19 mouse cellular contexts compared by ENCODE assay signal in the genomic region with DNA sequence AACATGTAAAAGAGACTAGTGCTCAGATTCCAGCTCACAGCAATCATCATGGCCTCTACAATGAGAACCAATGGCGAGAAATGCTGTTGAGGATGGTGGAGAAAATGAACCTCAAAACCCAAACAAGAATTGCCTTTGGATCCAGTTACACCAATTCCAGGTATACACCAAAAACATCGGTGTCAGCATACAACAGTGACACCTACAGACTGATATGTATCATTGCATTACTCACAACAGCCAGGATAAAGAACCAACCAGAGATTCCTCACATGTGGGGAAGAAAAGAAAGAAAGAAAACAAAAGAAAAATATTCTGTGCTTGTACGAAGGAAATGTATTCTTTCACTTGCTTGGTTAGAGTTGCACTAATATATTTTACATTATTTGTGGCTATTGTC. TPM values are rescaled to one million over a fixed set of nuclear protein-coding genes. Genes with fewer than 3 reads are reported as not detected.
A peak's percentile ranks its signal among the peaks of the same experiment; 100 is the strongest.
DNase-seq lines count a peak whose midpoint lies in the region; ATAC-seq and TF ChIP-seq lines count a peak whose summit lies in the region.
"Had no signal": no experiment of that assay in that cellular context is flagged by ENCODE, and none has a peak within 500 bp of the region (broad histone marks: within the 10 kb centered on the region; RNA-seq: fewer than 3 reads in every experiment).

No protein-coding gene starts in this region.

- 17% methylated on average over 3 of the region's 3 CpGs for WGBS in heart, adult 2 months
- 19% methylated on average over 3 of the region's 3 CpGs for WGBS in heart, embryonic 10.5 days
- 19% methylated on average over 3 of the region's 3 CpGs for WGBS in lung, embryonic 14.5 days
- WGBS in stomach, postnatal 0 days = 18% methylated on average over 3 of the region's 3 CpGs

- H3K4me2 ChIP-seq in lung, embryonic 14.5 days = no peak overlapping the region
- H3K4me2 ChIP-seq in stomach, postnatal 0 days (replicated peaks; ENCODE audit: low read depth) = no peak overlapping the region
- H3K4me2 ChIP-seq: heart, embryonic 15.5 days had no signal

- no peak overlapping the region for H3K4me3 ChIP-seq in heart, adult 2 months
- H3K4me3 ChIP-seq in heart, embryonic 10.5 days = no peak overlapping the region
- H3K4me3 ChIP-seq in lung, embryonic 14.5 days (ENCODE audit: low read depth, low read length) = no peak overlapping the region
- no peak overlapping the region for H3K4me3 ChIP-seq in stomach, postnatal 0 days (ENCODE audit: low read depth, low read length)
- H3K4me3 ChIP-seq: forebrain, embryonic 10.5 days; heart, embryonic 15.5 days; midbrain, embryonic 10.5 days had no signal

- DNase-seq in heart, adult 2 months = no peak
- DNase-seq in heart, embryonic 10.5 days (ENCODE audit: low spot score) = no peak
- DNase-seq in lung, embryonic 14.5 days = peak; percentile 18
- DNase-seq in lung, postnatal 4 days = no peak
- peak; percentile 27 for DNase-seq in adipocyte (ENCODE audit: low spot score)
- DNase-seq in stomach, postnatal 0 days (ENCODE audit: low spot score) = no peak
- DNase-seq in right cerebral cortex, postnatal 14 days = no peak
- DNase-seq: cerebellum, postnatal 36 days; gastrocnemius, postnatal 14 days; right cerebral cortex, adult 18-20 months had no signal

- no peak overlapping the region for H3K27ac ChIP-seq in heart, adult 2 months
- no peak overlapping the region for H3K27ac ChIP-seq in heart, embryonic 10.5 days
- no peak overlapping the region for H3K27ac ChIP-seq in lung, embryonic 14.5 days (ENCODE audit: low read depth)
- H3K27ac ChIP-seq in stomach, postnatal 0 days (replicated peaks) = no peak overlapping the region
- H3K27ac ChIP-seq: forebrain, embryonic 10.5 days; heart, embryonic 15.5 days; midbrain, embryonic 10.5 days had no signal

- no peak for TF ChIP-seq EP300 in heart, adult 2 months (IDR thresholded peaks at IDR 0.05; ENCODE audit: insufficient read depth, low read depth, low read length)
- TF ChIP-seq EP300 in stomach, postnatal 0 days (optimal IDR thresholded peaks at IDR 0.05) = no peak

- no peaks in the 10 kb centered on the region for H3K27me3 ChIP-seq in heart, adult 2 months (ENCODE audit: control insufficient read depth, insufficient read depth, low read length)
- no peaks in the 10 kb centered on the region for H3K27me3 ChIP-seq in heart, embryonic 10.5 days (ENCODE audit: insufficient read depth, poor library complexity, severe bottlenecking)
- H3K27me3 ChIP-seq in lung, embryonic 14.5 days (ENCODE audit: insufficient read depth, low read length) = no peaks in the 10 kb centered on the region
- no peaks in the 10 kb centered on the region for H3K27me3 ChIP-seq in stomach, postnatal 0 days (ENCODE audit: control insufficient read depth, insufficient read depth, low read length)
- H3K27me3 ChIP-seq: heart, embryonic 15.5 days had no signal

- no peaks in the 10 kb centered on the region for H3K9me3 ChIP-seq in heart, embryonic 10.5 days
- H3K9me3 ChIP-seq in lung, embryonic 14.5 days (ENCODE audit: low read depth, low read length) = no peaks in the 10 kb centered on the region
- no peaks in the 10 kb centered on the region for H3K9me3 ChIP-seq in stomach, postnatal 0 days (ENCODE audit: control insufficient read depth, low read length)
- H3K9me3 ChIP-seq: forebrain, embryonic 10.5 days; heart, embryonic 15.5 days; midbrain, embryonic 10.5 days had no signal

- H3K36me3 ChIP-seq in heart, adult 2 months (ENCODE audit: control insufficient read depth, insufficient read depth, low read length) = no peaks in the 10 kb centered on the region
- no peaks in the 10 kb centered on the region for H3K36me3 ChIP-seq in heart, embryonic 10.5 days
- H3K36me3 ChIP-seq in lung, embryonic 14.5 days (ENCODE audit: insufficient read depth) = no peaks in the 10 kb centered on the region
- H3K36me3 ChIP-seq in stomach, postnatal 0 days (ENCODE audit: control insufficient read depth, insufficient read depth, low read length) = no peaks in the 10 kb centered on the region
- H3K36me3 ChIP-seq: forebrain, embryonic 10.5 days; heart, embryonic 15.5 days; midbrain, embryonic 10.5 days had no signal

- ATAC-seq in lung, embryonic 14.5 days (ENCODE audit: insufficient read depth) = no peak
- no peak for ATAC-seq in stomach, postnatal 0 days (ENCODE audit: low FRiP score, low TSS enrichment)
- no peak for ATAC-seq in megakaryocyte progenitor cell, adult 5-6 weeks (replicated peaks; ENCODE audit: poor library complexity)

- H3K9ac ChIP-seq in heart, adult 2 months (ENCODE audit: low read depth, low read length) = no peak overlapping the region
- H3K9ac ChIP-seq in lung, embryonic 14.5 days = no peak overlapping the region
- H3K9ac ChIP-seq in stomach, postnatal 0 days (ENCODE audit: low read length) = no peak overlapping the region
- H3K9ac ChIP-seq: heart, embryonic 15.5 days had no signal

- no peaks in the 10 kb centered on the region for H3K4me1 ChIP-seq in heart, adult 2 months (ENCODE audit: control insufficient read depth, insufficient read depth, low read length)
- no peaks in the 10 kb centered on the region for H3K4me1 ChIP-seq in heart, embryonic 10.5 days
- H3K4me1 ChIP-seq in lung, embryonic 14.5 days (ENCODE audit: insufficient read depth) = no peaks in the 10 kb centered on the region
- no peaks in the 10 kb centered on the region for H3K4me1 ChIP-seq in stomach, postnatal 0 days (replicated peaks; ENCODE audit: control insufficient read depth, insufficient read depth)
- H3K4me1 ChIP-seq: forebrain, embryonic 10.5 days; heart, embryonic 15.5 days; midbrain, embryonic 10.5 days had no signal

- TF ChIP-seq CTCF in heart, adult 2 months (IDR thresholded peaks at IDR 0.05) = peak; percentile 53
- peak; percentile 54 for TF ChIP-seq CTCF in lung, embryonic 14.5 days (IDR thresholded peaks at IDR 0.05; ENCODE audit: low read depth)
- TF ChIP-seq CTCF in stomach, postnatal 0 days (IDR thresholded peaks at IDR 0.05; ENCODE audit: low read depth) = peak; percentile 73

- TF ChIP-seq POLR2A in heart, adult 2 months (IDR thresholded peaks at IDR 0.05; ENCODE audit: insufficient read depth, low read depth, low read length) = no peak

- intact Hi-C loops in heart, adult 2 months (cut with DNase I) = no loop called here

- no peaks in the 10 kb centered on the region for H3K79me2 ChIP-seq in heart, adult 2 months (replicated peaks; ENCODE audit: control insufficient read depth, insufficient read depth, low read length)

RNA-seq across cellular contexts. Expression of gene Lce1h, which starts 6.7 kb away (rescaled TPM):
- not detected for total RNA-seq in heart, adult 2 months (2021)
- polyA plus RNA-seq in heart, adult 2 months (2012; rRNA removed) = not detected in 2 replicates
- polyA plus RNA-seq in heart, embryonic 10.5 days (2016; fragmentation: Nextera tagmentation; extraction: Ambion mirVana) = not detected in 2 replicates
- polyA plus RNA-seq in lung, embryonic 14.5 days (2014; fragmentation: Nextera tagmentation; extraction: Ambion mirVana) = not detected in 2 replicates
- 249 and 251 TPM in 2 replicates for polyA plus RNA-seq in stomach, postnatal 0 days (2015; fragmentation: Nextera tagmentation; extraction: Ambion mirVana)
- total RNA-seq in megakaryocyte progenitor cell, adult 5-6 weeks (2015) = not detected in 2 replicates
- total RNA-seq in megakaryocyte progenitor cell, adult 5-6 weeks (2017) = not detected in 2 replicates
- total RNA-seq: gastrocnemius, postnatal 14 days; left cerebral cortex, postnatal 25 days had no signal
- polyA plus RNA-seq: forebrain, embryonic 10.5 days; heart, embryonic 15.5 days; large intestine, adult 2 months; liver, embryonic 16.5 days; midbrain, embryonic 10.5 days; neural tube, embryonic 11.5 days had no signal

RNA-seq across cellular contexts. Expression of gene Lce1i, which starts 7.1 kb away (rescaled TPM):
- total RNA-seq in heart, adult 2 months (2021) = not detected
- polyA plus RNA-seq in heart, adult 2 months (2012; rRNA removed) = not detected in 2 replicates
- polyA plus RNA-seq in heart, embryonic 10.5 days (2016; fragmentation: Nextera tagmentation; extraction: Ambion mirVana) = not detected in 2 replicates
- polyA plus RNA-seq in lung, embryonic 14.5 days (2014; fragmentation: Nextera tagmentation; extraction: Ambion mirVana) = not detected in 2 replicates
- 369 and 377 TPM in 2 replicates for polyA plus RNA-seq in stomach, postnatal 0 days (2015; fragmentation: Nextera tagmentation; extraction: Ambion mirVana)
- total RNA-seq in megakaryocyte progenitor cell, adult 5-6 weeks (2015) = not detected in 2 replicates
- not detected in 2 replicates for total RNA-seq in megakaryocyte progenitor cell, adult 5-6 weeks (2017)
- total RNA-seq: gastrocnemius, postnatal 14 days; left cerebral cortex, postnatal 25 days had no signal
- polyA plus RNA-seq: forebrain, embryonic 10.5 days; heart, embryonic 15.5 days; large intestine, adult 2 months; liver, embryonic 16.5 days; midbrain, embryonic 10.5 days; neural tube, embryonic 11.5 days had no signal

RNA-seq across cellular contexts. Expression of gene Lce1j, which starts 18.7 kb away (rescaled TPM):
- total RNA-seq in heart, adult 2 months (2021) = not detected
- polyA plus RNA-seq in heart, adult 2 months (2012; rRNA removed) = not detected in 2 replicates
- not detected in 2 replicates for polyA plus RNA-seq in heart, embryonic 10.5 days (2016; fragmentation: Nextera tagmentation; extraction: Ambion mirVana)
- polyA plus RNA-seq in lung, embryonic 14.5 days (2014; fragmentation: Nextera tagmentation; extraction: Ambion mirVana) = not detected in 2 replicates
- 175 and 184 TPM in 2 replicates for polyA plus RNA-seq in stomach, postnatal 0 days (2015; fragmentation: Nextera tagmentation; extraction: Ambion mirVana)
- total RNA-seq in megakaryocyte progenitor cell, adult 5-6 weeks (2015) = not detected in 2 replicates
- not detected in 2 replicates for total RNA-seq in megakaryocyte progenitor cell, adult 5-6 weeks (2017)
- total RNA-seq: gastrocnemius, postnatal 14 days; left cerebral cortex, postnatal 25 days had no signal
- polyA plus RNA-seq: forebrain, embryonic 10.5 days; heart, embryonic 15.5 days; large intestine, adult 2 months; liver, embryonic 16.5 days; midbrain, embryonic 10.5 days; neural tube, embryonic 11.5 days had no signal

RNA-seq across cellular contexts. Expression of gene Lce1g, which starts 19.4 kb away (rescaled TPM):
- not detected for total RNA-seq in heart, adult 2 months (2021)
- polyA plus RNA-seq in heart, adult 2 months (2012; rRNA removed) = not detected in 2 replicates
- polyA plus RNA-seq in heart, embryonic 10.5 days (2016; fragmentation: Nextera tagmentation; extraction: Ambion mirVana) = not detected in 2 replicates
- polyA plus RNA-seq in lung, embryonic 14.5 days (2014; fragmentation: Nextera tagmentation; extraction: Ambion mirVana) = not detected in 2 replicates
- polyA plus RNA-seq in stomach, postnatal 0 days (2015; fragmentation: Nextera tagmentation; extraction: Ambion mirVana) = 307 and 309 TPM in 2 replicates
- total RNA-seq in megakaryocyte progenitor cell, adult 5-6 weeks (2015) = not detected in 2 replicates
- not detected in 2 replicates for total RNA-seq in megakaryocyte progenitor cell, adult 5-6 weeks (2017)
- total RNA-seq: gastrocnemius, postnatal 14 days; left cerebral cortex, postnatal 25 days had no signal
- polyA plus RNA-seq: forebrain, embryonic 10.5 days; heart, embryonic 15.5 days; large intestine, adult 2 months; liver, embryonic 16.5 days; midbrain, embryonic 10.5 days; neural tube, embryonic 11.5 days; thymus, postnatal 0 days had no signal

RNA-seq across cellular contexts. Expression of gene Gm38119, which starts 32.7 kb away (rescaled TPM):
- total RNA-seq in heart, adult 2 months (2021) = not detected
- not detected in 2 replicates for polyA plus RNA-seq in heart, adult 2 months (2012; rRNA removed)
- polyA plus RNA-seq in heart, embryonic 10.5 days (2016; fragmentation: Nextera tagmentation; extraction: Ambion mirVana) = not detected in 2 replicates
- polyA plus RNA-seq in lung, embryonic 14.5 days (2014; fragmentation: Nextera tagmentation; extraction: Ambion mirVana) = not detected in 2 replicates
- polyA plus RNA-seq in stomach, postnatal 0 days (2015; fragmentation: Nextera tagmentation; extraction: Ambion mirVana) = 11.4 and 14.1 TPM in 2 replicates
- not detected in 2 replicates for total RNA-seq in megakaryocyte progenitor cell, adult 5-6 weeks (2015)
- not detected in 2 replicates for total RNA-seq in megakaryocyte progenitor cell, adult 5-6 weeks (2017)
- total RNA-seq: gastrocnemius, postnatal 14 days; left cerebral cortex, postnatal 25 days had no signal
- polyA plus RNA-seq: forebrain, embryonic 10.5 days; heart, embryonic 15.5 days; large intestine, adult 2 months; liver, embryonic 16.5 days; midbrain, embryonic 10.5 days; neural tube, embryonic 11.5 days; thymus, postnatal 0 days had no signal

Comparison
In these comparisons a context has a peak if more than half of its experiments do, and no peak if none do; other contexts are left out.
1. DNase-seq: peak in lung, embryonic 14.5 days (single experiment) and adipocyte (single experiment); none in heart, adult 2 months (0 of 2), heart, embryonic 10.5 days (single experiment), lung, postnatal 4 days (0 of 2), stomach, postnatal 0 days (single experiment) and right cerebral cortex, postnatal 14 days (single experiment).
2. RNA of gene Lce1h, which starts 6.7 kb away (polyA plus RNA-seq): 249 to 251 TPM in stomach, postnatal 0 days; not detected in heart, adult 2 months, not detected in heart, embryonic 10.5 days and not detected in lung, embryonic 14.5 days; every median in the first group is over 100 times any median in the second.
3. RNA of gene Lce1i, which starts 7.1 kb away (polyA plus RNA-seq): 369 to 377 TPM in stomach, postnatal 0 days; not detected in heart, adult 2 months, not detected in heart, embryonic 10.5 days and not detected in lung, embryonic 14.5 days; every median in the first group is over 100 times any median in the second.
4. RNA of gene Lce1j, which starts 18.7 kb away (polyA plus RNA-seq): 175 to 184 TPM in stomach, postnatal 0 days; not detected in heart, adult 2 months, not detected in heart, embryonic 10.5 days and not detected in lung, embryonic 14.5 days; every median in the first group is over 100 times any median in the second.
5. Peak in every context shown above with its lines, with median percentiles within 50 percentile points of each other: CTCF ChIP-seq.